Comparison of ENCODE assay signal across 10 mouse cellular contexts in the genomic region with DNA sequence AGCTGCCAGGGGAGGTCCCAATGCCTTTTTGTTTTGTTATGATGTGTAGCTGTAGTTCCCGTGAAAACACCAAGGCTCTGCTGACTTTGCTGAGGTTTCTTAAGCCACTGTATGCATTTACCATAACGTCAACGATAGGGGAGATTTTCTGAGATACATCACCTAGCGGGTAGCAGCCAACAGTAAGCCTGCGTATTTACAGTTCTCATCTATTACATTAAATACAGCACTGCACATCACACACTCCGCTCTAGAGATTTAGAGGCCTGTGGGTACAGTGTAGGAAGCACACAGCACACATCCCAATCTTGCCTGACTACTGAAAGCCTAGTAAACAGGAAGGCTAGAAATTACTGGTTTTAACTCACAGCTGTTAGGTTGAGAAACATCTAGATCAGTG. TPM values are rescaled to one million over a fixed set of nuclear protein-coding genes. Genes with fewer than 3 reads are reported as not detected.
A peak's percentile ranks its signal among the peaks of the same experiment; 100 is the strongest.
DNase-seq lines count a peak whose midpoint lies in the region; ATAC-seq and TF ChIP-seq lines count a peak whose summit lies in the region.
"Had no signal": no experiment of that assay in that cellular context is flagged by ENCODE, and none has a peak within 500 bp of the region (broad histone marks: within the 10 kb centered on the region; RNA-seq: fewer than 3 reads in every experiment).

No protein-coding gene starts in this region.

- WGBS in heart, embryonic 14.5 days = 6% methylated on average over 6 of the region's 6 CpGs
- WGBS in cerebellum, adult 2 months = 2% methylated on average over 6 of the region's 6 CpGs
- WGBS in forebrain, embryonic 12.5 days = 3% methylated on average over 6 of the region's 6 CpGs
- 5% methylated on average over 6 of the region's 6 CpGs for WGBS in midbrain, embryonic 10.5 days

- H3K4me2 ChIP-seq in heart, embryonic 14.5 days (ENCODE audit: low read length) = peak overlapping the region; percentile 18; the same call in 1 of the 2 replicates
- peak overlapping the region; percentile 66 for H3K4me2 ChIP-seq in forebrain, embryonic 12.5 days

- no peak overlapping the region for H3K27ac ChIP-seq in heart, embryonic 14.5 days (replicated peaks in 1 of 2; ENCODE audit: control insufficient read depth in 1 of 2, insufficient read depth in 1 of 2, low read depth in 2 of 2, low read length in 2 of 2)
- peak overlapping the region; percentile 77 for H3K27ac ChIP-seq in cerebellum, adult 2 months (ENCODE audit: insufficient read depth, low read length)
- H3K27ac ChIP-seq in forebrain, embryonic 12.5 days = peak overlapping the region; percentile 90
- H3K27ac ChIP-seq in midbrain, embryonic 10.5 days (replicated peaks) = peak overlapping the region; percentile 69

- intact Hi-C loops in heart, postnatal 25 days (cut with DNase I) = no loop called here

- TF ChIP-seq CTCF in cerebellum, adult 2 months (IDR thresholded peaks at IDR 0.05; ENCODE audit: borderline replicate concordance, insufficient read depth, low read depth, low read length) = no peak

- H3K4me1 ChIP-seq in heart, embryonic 14.5 days (ENCODE audit: control insufficient read depth in 2 of 2, insufficient read depth in 2 of 2, low read length in 2 of 2) = no peaks in the 10 kb centered on the region
- no peaks in the 10 kb centered on the region; the same call in 1 of the 2 replicates for H3K4me1 ChIP-seq in cerebellum, adult 2 months (ENCODE audit: control insufficient read depth, insufficient read depth, low read length)
- peaks cover 58% of the 10 kb centered on the region for H3K4me1 ChIP-seq in forebrain, embryonic 12.5 days
- H3K4me1 ChIP-seq in midbrain, embryonic 10.5 days = peaks cover 77% of the 10 kb centered on the region

- peak; percentile 47; the same call in 1 of the 2 replicates for TF ChIP-seq POLR2A in cerebellum, adult 2 months (IDR thresholded peaks at IDR 0.05; ENCODE audit: borderline replicate concordance, insufficient read depth, low read length)

- no peaks in the 10 kb centered on the region for H3K9me3 ChIP-seq in heart, embryonic 14.5 days (ENCODE audit: control insufficient read depth, low read length)
- no peaks in the 10 kb centered on the region for H3K9me3 ChIP-seq in forebrain, embryonic 12.5 days
- no peaks in the 10 kb centered on the region for H3K9me3 ChIP-seq in midbrain, embryonic 10.5 days (replicated peaks)

- no peak for ATAC-seq in heart, embryonic 14.5 days (ENCODE audit: insufficient number of reproducible peaks, insufficient read depth, low FRiP score, low read depth)
- 0 out of 2 replicates have a peak, but pooled peaks have one; percentile 34 for ATAC-seq in forebrain, embryonic 12.5 days (ENCODE audit: low FRiP score)

- peaks cover 56% of the 10 kb centered on the region for H3K27me3 ChIP-seq in heart, embryonic 14.5 days (ENCODE audit: control insufficient read depth, insufficient read depth, low read length)
- no peaks in the 10 kb centered on the region for H3K27me3 ChIP-seq in cerebellum, adult 2 months (ENCODE audit: control insufficient read depth, insufficient read depth, low read length)
- H3K27me3 ChIP-seq in forebrain, embryonic 12.5 days = peaks cover 62% of the 10 kb centered on the region
- H3K27me3 ChIP-seq in midbrain, embryonic 10.5 days (ENCODE audit: low read depth, poor library complexity, severe bottlenecking) = peaks cover 77% of the 10 kb centered on the region

- H3K9ac ChIP-seq in heart, embryonic 14.5 days (ENCODE audit: low read length) = no peak overlapping the region
- peak overlapping the region; percentile 60 for H3K9ac ChIP-seq in forebrain, embryonic 12.5 days

- no peak for DNase-seq in heart, postnatal 25 days (ENCODE audit: low spot score)
- peak; percentile 70 for DNase-seq in cerebellum, adult 2 months
- DNase-seq in midbrain, embryonic 10.5 days (ENCODE audit: low spot score) = no peak
- DNase-seq in urinary bladder, postnatal 10 days (ENCODE audit: low spot score) = no peak
- no peak for DNase-seq in urinary bladder, postnatal 4 days (ENCODE audit: low spot score in 2 of 2)
- no peak for DNase-seq in adrenal gland, postnatal 10 days
- DNase-seq: gastrocnemius, postnatal 36 days; thymus, postnatal 14 days had no signal

- H3K4me3 ChIP-seq in heart, embryonic 14.5 days (ENCODE audit: control insufficient read depth in 1 of 2, insufficient read depth in 1 of 2, low read depth in 1 of 2, low read length in 2 of 2) = no peak overlapping the region; a peak in 1 of 4 replicates
- peak overlapping the region; percentile 68 for H3K4me3 ChIP-seq in cerebellum, adult 2 months (replicated peaks; ENCODE audit: insufficient read depth, low read depth, low read length)
- peak overlapping the region; percentile 43 for H3K4me3 ChIP-seq in forebrain, embryonic 12.5 days (replicated peaks)
- H3K4me3 ChIP-seq in midbrain, embryonic 10.5 days = peak overlapping the region; percentile 52

- no peaks in the 10 kb centered on the region for H3K36me3 ChIP-seq in heart, embryonic 14.5 days (ENCODE audit: control insufficient read depth, insufficient read depth, low read length)
- H3K36me3 ChIP-seq in forebrain, embryonic 12.5 days (replicated peaks) = no peaks in the 10 kb centered on the region
- no peaks in the 10 kb centered on the region for H3K36me3 ChIP-seq in midbrain, embryonic 10.5 days

RNA-seq across cellular contexts. Expression of gene Myt1l, which starts 6.1 kb away (rescaled TPM):
- polyA plus RNA-seq in heart, embryonic 14.5 days (2014; fragmentation: Nextera tagmentation; extraction: Ambion mirVana) = 0.43 TPM in 1 of 2 replicates, not detected in the other
- total RNA-seq in heart, postnatal 25 days (2021) = not detected
- polyA plus RNA-seq in cerebellum, adult 2 months (2012; rRNA removed) = 43.8 and 45.3 TPM in 2 replicates
- 53.6 and 56.1 TPM in 2 replicates for polyA plus RNA-seq in forebrain, embryonic 12.5 days (2016; fragmentation: Nextera tagmentation; extraction: Ambion mirVana)
- polyA plus RNA-seq in midbrain, embryonic 10.5 days (2016; fragmentation: Nextera tagmentation; extraction: Ambion mirVana) = 2.6 and 9.6 TPM in 2 replicates
- 1 to 10 TPM; 1.9 to 2.7 TPM for total RNA-seq in adrenal gland, postnatal 10 days (2021)
- total RNA-seq: gastrocnemius, postnatal 36 days had no signal

Comparison
In these comparisons a context has a peak if more than half of its experiments do, and no peak if none do; other contexts are left out.
1. H3K27ac ChIP-seq: peak in cerebellum, adult 2 months (single experiment), forebrain, embryonic 12.5 days (single experiment) and midbrain, embryonic 10.5 days (single experiment); none in heart, embryonic 14.5 days (0 of 2).
2. H3K4me3 ChIP-seq: peak in cerebellum, adult 2 months (single experiment), forebrain, embryonic 12.5 days (single experiment) and midbrain, embryonic 10.5 days (single experiment); none in heart, embryonic 14.5 days (0 of 2).
3. DNase-seq: peak in cerebellum, adult 2 months (2 of 2); none in heart, postnatal 25 days (single experiment), midbrain, embryonic 10.5 days (single experiment), urinary bladder, postnatal 10 days (single experiment), urinary bladder, postnatal 4 days (0 of 2) and adrenal gland, postnatal 10 days (single experiment).